Mouse (Mus musculus): ENCODE measurements at regions not wholly inside any gene's neighbourhood (a gene's known extent, or its start where the extent isn't known, plus 50 kb on each side); places are given as distances from the start of the nearest gene placed in this dataset.
A peak's percentile ranks its signal among the peaks of the same experiment; 100 is the strongest.

GRCm38 (mm10) chr17:31763078-31763477 is 85.5 kb downstream of the Cryaa start:
- no peak overlapping the region for H3K27ac ChIP-seq (ENCODE audit: insufficient read depth, low read depth)
- dilution Hi-C loops (cut with MboI; ENCODE audit: extremely low pct_ligation_motif_present, extremely low pct_unique_long_range_greater_than_20kb, low sequenced_read_pairs) (no loop called here), in situ Hi-C loops (cut with MboI; ENCODE audit: low pct_ligation_motif_present, low pct_unique_long_range_greater_than_20kb, low sequenced_read_pairs) (no loop called here)
- no peak for DNase-seq (ENCODE audit: extremely low read depth)
- H3K4me3 ChIP-seq (replicated peaks in 1 of 3; ENCODE audit: low read depth in 2 of 3, low read length in 2 of 3, poor library complexity in 1 of 3) = no peak overlapping the region
- H3K27me3 ChIP-seq (replicated peaks) = no peaks in the 10 kb centered on the region
- no peaks in the 10 kb centered on the region for H3K79me2 ChIP-seq (replicated peaks; ENCODE audit: control insufficient read depth, extremely low read depth, insufficient read depth, poor library complexity, severe bottlenecking)
- H3K4me1 ChIP-seq (ENCODE audit: control insufficient read depth in 1 of 2, insufficient read depth in 2 of 2) = peaks cover 15 to 61% of the 10 kb centered on the region in 2 experiments
- TF ChIP-seq SMC3 (IDR thresholded peaks at IDR 0.05; ENCODE audit: low read depth, low read length) (peak; percentile 50), RAD21 (IDR thresholded peaks at IDR 0.05; ENCODE audit: low read depth, low read length) (peak; percentile 40), RCOR1 (conservative IDR thresholded peaks at IDR 0.05; ENCODE audit: low read depth, low read length) (no peak), CTCF (conservative IDR thresholded peaks at IDR 0.05 in 1 of 2, IDR thresholded peaks at IDR 0.05 in 1 of 2; ENCODE audit: low read depth in 2 of 2, low read length in 2 of 2) (peak in 1 of 2 experiments; percentile 44; a peak in 2 of 4 replicates), PAX5 (IDR thresholded peaks at IDR 0.05; ENCODE audit: low read length) (no peak)
- peaks cover 12% of the 10 kb centered on the region for H3K9me3 ChIP-seq (replicated peaks; ENCODE audit: low read length)
- H3K9ac ChIP-seq (ENCODE audit: insufficient read depth, low read depth) = no peak overlapping the region
- H3K4me2 ChIP-seq (ENCODE audit: insufficient read depth, low read depth, poor library complexity, severe bottlenecking) = no peak overlapping the region
- H3K36me3 ChIP-seq (replicated peaks in 1 of 2; ENCODE audit: control insufficient read depth in 1 of 2, insufficient read depth in 1 of 2, low read length in 1 of 2) = no peaks in the 10 kb centered on the region

DNA sequence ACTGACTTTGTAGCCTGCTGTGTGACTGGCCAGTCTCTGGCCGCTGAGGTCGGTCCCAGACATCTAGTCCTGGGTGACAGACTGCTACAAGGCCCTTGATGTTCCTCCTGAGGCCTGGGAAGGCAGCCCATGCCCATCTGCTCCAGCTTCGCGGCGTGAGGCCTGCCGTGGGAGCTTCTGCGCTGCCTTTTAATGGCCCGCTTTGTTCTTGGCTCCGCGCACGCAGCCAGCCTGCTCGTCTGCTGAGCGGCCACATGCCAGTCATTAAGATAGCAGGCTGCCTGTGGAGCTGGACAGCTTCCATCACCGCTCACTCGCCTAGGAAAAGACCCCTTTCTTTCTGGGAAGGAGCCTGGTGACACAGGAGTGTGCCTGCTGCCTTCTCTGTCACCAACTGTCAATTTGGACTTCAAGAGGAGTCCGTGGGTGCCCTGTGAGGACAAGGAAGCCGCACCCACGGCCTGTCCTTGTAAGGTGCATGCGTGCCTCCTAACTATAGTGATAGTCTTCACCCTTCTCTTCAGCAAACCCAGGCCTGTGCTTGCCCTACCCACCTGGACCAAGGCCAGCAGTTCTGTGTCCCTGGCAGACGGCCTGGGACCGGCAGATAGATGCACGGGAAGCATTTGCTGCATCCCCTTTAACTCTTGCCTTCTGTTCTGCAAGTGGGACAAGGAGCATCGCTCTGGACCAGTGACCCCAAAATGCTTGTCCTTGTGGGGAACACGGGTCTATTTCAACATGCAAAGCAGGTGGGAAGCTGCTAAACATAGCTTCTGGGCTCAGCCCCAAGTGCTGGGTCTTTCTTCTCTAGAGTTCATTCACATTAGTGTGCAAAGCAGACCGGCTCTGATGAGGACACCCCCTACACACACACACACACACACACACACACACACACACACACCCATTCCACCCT is 88.6 kb downstream of the Sik1 start:
- H3K4me1 ChIP-seq (ENCODE audit: control insufficient read depth in 1 of 2, insufficient read depth in 2 of 2) = peaks cover 12 to 42% of the 10 kb centered on the region in 2 experiments
- no peak overlapping the region for H3K9ac ChIP-seq (ENCODE audit: insufficient read depth, low read depth)
- H3K27me3 ChIP-seq (replicated peaks) = no peaks in the 10 kb centered on the region
- no peak overlapping the region for H3K4me2 ChIP-seq (ENCODE audit: insufficient read depth, low read depth, poor library complexity, severe bottlenecking)
- TF ChIP-seq KAT2A (IDR thresholded peaks at IDR 0.05; ENCODE audit: insufficient replicate concordance, low read length) (no peak), USF1 (IDR thresholded peaks at IDR 0.05; ENCODE audit: low read depth, low read length) (no peak), JUN (IDR thresholded peaks at IDR 0.05; ENCODE audit: insufficient read depth, low read depth, low read length) (no peak), PAX5 (IDR thresholded peaks at IDR 0.05; ENCODE audit: low read length) (no peak), MAFK (IDR thresholded peaks at IDR 0.05; ENCODE audit: insufficient replicate concordance, low read length) (no peak), TBP (conservative IDR thresholded peaks at IDR 0.05; ENCODE audit: low read depth, low read length) (no peak), BHLHE40 (IDR thresholded peaks at IDR 0.05; ENCODE audit: low read depth, low read length) (no peak), GABPA (IDR thresholded peaks at IDR 0.05; ENCODE audit: insufficient replicate concordance, low read depth, low read length) (no peak), CHD1 (IDR thresholded peaks at IDR 0.05; ENCODE audit: low read depth, low read length) (no peak), NELFE (IDR thresholded peaks at IDR 0.05; ENCODE audit: low read depth, low read length) (no peak), NRF1 (IDR thresholded peaks at IDR 0.05; ENCODE audit: low read depth, low read length) (no peak), MXI1 (IDR thresholded peaks at IDR 0.05; ENCODE audit: low read depth, low read length) (no peak)
- no peak overlapping the region for H3K4me3 ChIP-seq (replicated peaks in 1 of 3; ENCODE audit: low read depth in 2 of 3, low read length in 2 of 3, poor library complexity in 1 of 3)
- no peaks in the 10 kb centered on the region for H3K79me2 ChIP-seq (replicated peaks; ENCODE audit: control insufficient read depth, extremely low read depth, insufficient read depth, poor library complexity, severe bottlenecking)
- dilution Hi-C loops (cut with MboI; ENCODE audit: extremely low pct_ligation_motif_present, extremely low pct_unique_long_range_greater_than_20kb, low sequenced_read_pairs) = no loop called here
- peaks cover 31% of the 10 kb centered on the region for H3K9me3 ChIP-seq (replicated peaks; ENCODE audit: low read length)
- no peaks in the 10 kb centered on the region for H3K36me3 ChIP-seq (replicated peaks in 1 of 2; ENCODE audit: control insufficient read depth in 1 of 2, insufficient read depth in 1 of 2, low read length in 1 of 2)
- in situ Hi-C loops (cut with MboI; ENCODE audit: low pct_ligation_motif_present, low pct_unique_long_range_greater_than_20kb, low sequenced_read_pairs) = no loop called here
- H3K27ac ChIP-seq (ENCODE audit: insufficient read depth, low read depth) = no peak overlapping the region
- no peak for DNase-seq (ENCODE audit: extremely low read depth)
